Comparison of ENCODE assay signal across 8 mouse cellular contexts in genomic region chr11:75178672-75179208, GRCm38 (mm10). TPM values are rescaled to one million over a fixed set of nuclear protein-coding genes. Genes with fewer than 3 reads are reported as not detected.
DNase-seq lines count a peak whose midpoint lies in the region; ATAC-seq and TF ChIP-seq lines count a peak whose summit lies in the region.

Gene Ovca2, minus strand, starts transcription at chr11:75178835.

- peaks cover under 1% of the 10 kb centered on the region; the same call in 1 of the 2 replicates for H3K27me3 ChIP-seq in embryonic facial prominence, embryonic 14.5 days (replicated peaks; ENCODE audit: control insufficient read depth, insufficient read depth, low read length)
- H3K27me3 ChIP-seq in limb, embryonic 11.5 days (ENCODE audit: control insufficient read depth, insufficient read depth, low read length): peaks cover under 1% of the 10 kb centered on the region; the same call in 1 of the 2 replicates
- peaks cover 16% of the 10 kb centered on the region for H3K27me3 ChIP-seq in midbrain, embryonic 13.5 days

- peak within 1 kb of the TSS; percentile 96 for H3K4me2 ChIP-seq in embryonic facial prominence, embryonic 14.5 days (ENCODE audit: low read depth, low read length)
- peak within 1 kb of the TSS; percentile 92 for H3K4me2 ChIP-seq in limb, embryonic 11.5 days (ENCODE audit: low read depth, severe bottlenecking)
- H3K4me2 ChIP-seq in midbrain, embryonic 13.5 days (replicated peaks): peak within 1 kb of the TSS; percentile 98

- TF ChIP-seq CTCF in bone marrow, adult 2 months (IDR thresholded peaks at IDR 0.05; ENCODE audit: control insufficient read depth, insufficient read depth, low read length): peak; percentile 75

- no peaks in the 10 kb centered on the region for H3K9me3 ChIP-seq in embryonic facial prominence, embryonic 14.5 days (ENCODE audit: control insufficient read depth, low read length)
- no peaks in the 10 kb centered on the region for H3K9me3 ChIP-seq in limb, embryonic 11.5 days (ENCODE audit: control insufficient read depth, low read length)
- no peaks in the 10 kb centered on the region for H3K9me3 ChIP-seq in midbrain, embryonic 13.5 days

- H3K4me1 ChIP-seq in bone marrow, adult 2 months (ENCODE audit: control insufficient read depth, insufficient read depth, low read length): peaks cover 1% of the 10 kb centered on the region; the same call in 1 of the 2 replicates
- H3K4me1 ChIP-seq in embryonic facial prominence, embryonic 14.5 days (ENCODE audit: control insufficient read depth, insufficient read depth, low read length): peaks cover 8% of the 10 kb centered on the region
- peaks cover 9% of the 10 kb centered on the region for H3K4me1 ChIP-seq in limb, embryonic 11.5 days (ENCODE audit: control insufficient read depth, insufficient read depth, low read length)
- peaks cover 25% of the 10 kb centered on the region for H3K4me1 ChIP-seq in midbrain, embryonic 13.5 days (replicated peaks)

- H3K36me3 ChIP-seq in embryonic facial prominence, embryonic 14.5 days (ENCODE audit: control insufficient read depth, insufficient read depth, low read length): peaks cover 37% of the 10 kb centered on the region
- peaks cover 6% of the 10 kb centered on the region; the same call in 1 of the 2 replicates for H3K36me3 ChIP-seq in limb, embryonic 11.5 days (ENCODE audit: control insufficient read depth, insufficient read depth, low read length)
- H3K36me3 ChIP-seq in midbrain, embryonic 13.5 days: peaks cover 24% of the 10 kb centered on the region

- peak within 1 kb of the TSS; percentile 82 for H3K27ac ChIP-seq in bone marrow, adult 2 months (ENCODE audit: control insufficient read depth, insufficient read depth, low read depth, low read length, poor library complexity)
- H3K27ac ChIP-seq in embryonic facial prominence, embryonic 14.5 days (replicated peaks; ENCODE audit: low read depth, low read length): peak within 1 kb of the TSS; percentile 76
- peak within 1 kb of the TSS; percentile 77 for H3K27ac ChIP-seq in limb, embryonic 11.5 days (replicated peaks; ENCODE audit: low read depth, low read length)
- peak within 1 kb of the TSS; percentile 81 for H3K27ac ChIP-seq in midbrain, embryonic 13.5 days

- DNase-seq in 416B (ENCODE audit: low read depth): peak; percentile 93
- DNase-seq in embryonic facial prominence, embryonic 14.5 days (ENCODE audit: low spot score): peak; percentile 96
- peak; percentile 91 to 92 for DNase-seq in heart, adult 18-20 months
- peak; percentile 93 for DNase-seq in kidney, adult 18-20 months
- peak; percentile 95 for DNase-seq in limb, embryonic 11.5 days (ENCODE audit: low spot score)
- DNase-seq in spleen, adult 12 weeks (ENCODE audit: low spot score): peak; percentile 85

- peak within 1 kb of the TSS; percentile 92 for H3K4me3 ChIP-seq in bone marrow, adult 2 months (replicated peaks; ENCODE audit: control insufficient read depth, low read depth, low read length)
- peak within 1 kb of the TSS; percentile 81 for H3K4me3 ChIP-seq in embryonic facial prominence, embryonic 14.5 days (ENCODE audit: low read depth, low read length)
- peak within 1 kb of the TSS; percentile 54 for H3K4me3 ChIP-seq in limb, embryonic 11.5 days (ENCODE audit: low read depth, low read length)
- peak within 1 kb of the TSS; percentile 82 for H3K4me3 ChIP-seq in midbrain, embryonic 13.5 days (replicated peaks)

- peak; percentile 79; the same call in 1 of the 2 replicates for TF ChIP-seq POLR2A in bone marrow, adult 2 months (IDR thresholded peaks at IDR 0.05; ENCODE audit: borderline replicate concordance, control insufficient read depth, low read depth, low read length)

- under 1% methylated on average over 33 of the region's 33 CpGs for WGBS in bone marrow, adult 2 months
- WGBS in embryonic facial prominence, embryonic 14.5 days: 1% methylated on average over 16 of the region's 33 CpGs
- WGBS in limb, embryonic 11.5 days: under 1% methylated on average over 33 of the region's 33 CpGs
- WGBS in midbrain, embryonic 13.5 days: under 1% methylated on average over 33 of the region's 33 CpGs

- peak; percentile 96 for ATAC-seq in embryonic facial prominence, embryonic 14.5 days (ENCODE audit: low read depth)
- ATAC-seq in limb, embryonic 11.5 days (ENCODE audit: insufficient number of reproducible peaks, low FRiP score, low TSS enrichment, low read depth): peak; percentile 94
- ATAC-seq in midbrain, embryonic 13.5 days: peak; percentile 97

- H3K9ac ChIP-seq in embryonic facial prominence, embryonic 14.5 days (ENCODE audit: low read depth, low read length): peak within 1 kb of the TSS; percentile 86
- peak within 1 kb of the TSS; percentile 55 for H3K9ac ChIP-seq in limb, embryonic 11.5 days (ENCODE audit: low read length)
- peak within 1 kb of the TSS; percentile 83 for H3K9ac ChIP-seq in midbrain, embryonic 13.5 days (replicated peaks)

RNA-seq across cellular contexts. Expression of gene Ovca2, which starts in this region (rescaled TPM):
- 5.6 and 20.8 TPM in 2 replicates for polyA plus RNA-seq in bone marrow, adult 2 months (2011; ENCODE audit: insufficient read depth, insufficient read length, low replicate concordance, missing spikeins)
- polyA plus RNA-seq in embryonic facial prominence, embryonic 14.5 days (2014; fragmentation: Nextera tagmentation; extraction: Ambion mirVana): 23.1 and 26.5 TPM in 2 replicates
- 1 to 10 TPM; 5.5 to 7.0 TPM for total RNA-seq in heart, adult 18-20 months (2021)
- 38.2 and 39.8 TPM in 2 replicates for polyA plus RNA-seq in limb, embryonic 11.5 days (2014; fragmentation: Nextera tagmentation; extraction: Ambion mirVana)
- 19.8 and 22.4 TPM in 2 replicates for polyA plus RNA-seq in midbrain, embryonic 13.5 days (2015; fragmentation: Nextera tagmentation; extraction: Ambion mirVana)

Comparison
In these comparisons a context has a peak if more than half of its experiments do, and no peak if none do; other contexts are left out.
1. Peak in every context shown above with its lines: DNase-seq, ATAC-seq, H3K4me3 ChIP-seq and H3K27ac ChIP-seq.